In the genomic region with DNA sequence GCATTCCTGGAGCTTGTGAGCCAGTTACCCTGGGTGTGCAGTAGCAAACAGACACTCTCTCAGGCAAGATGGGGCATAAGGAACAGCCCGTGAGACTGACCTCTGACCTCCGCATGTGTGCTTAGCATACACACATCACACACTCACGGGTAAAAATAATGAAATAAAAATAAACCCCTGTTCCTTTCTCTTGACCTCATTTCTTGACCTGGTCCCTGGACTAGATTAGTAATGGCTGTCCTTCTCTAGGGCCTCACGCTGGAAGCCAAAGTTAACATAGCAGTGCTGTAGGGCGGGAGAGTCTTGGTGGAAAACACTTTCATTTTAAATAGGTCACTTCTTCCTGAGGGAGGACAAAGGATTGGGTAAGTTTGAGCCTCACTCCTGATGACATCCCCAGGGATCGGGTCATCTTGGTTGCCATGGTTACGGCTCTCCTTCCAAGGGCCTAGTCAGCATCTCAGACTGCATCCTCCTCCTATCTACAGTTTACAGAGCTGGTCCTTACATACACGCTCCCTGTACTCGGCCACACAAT, we compare ENCODE assay signal across 12 mouse cellular contexts. TPM values are rescaled to one million over a fixed set of nuclear protein-coding genes. Genes with fewer than 3 reads are reported as not detected.
DNase-seq lines count a peak whose midpoint lies in the region; ATAC-seq and TF ChIP-seq lines count a peak whose summit lies in the region.
"Had no signal": no experiment of that assay in that cellular context is flagged by ENCODE, and none has a peak within 500 bp of the region (broad histone marks: within the 10 kb centered on the region; RNA-seq: fewer than 3 reads in every experiment).

No protein-coding gene starts in this region.

- no peaks in the 10 kb centered on the region for H3K27me3 ChIP-seq in kidney, embryonic 14.5 days (ENCODE audit: control insufficient read depth, insufficient read depth, low read length)
- 0 out of 2 replicates have a peak, but pooled peaks cover 5% of the 10 kb centered on the region for H3K27me3 ChIP-seq in embryonic facial prominence, embryonic 10.5 days (replicated peaks; ENCODE audit: low read depth, poor library complexity, severe bottlenecking)
- no peaks in the 10 kb centered on the region for H3K27me3 ChIP-seq in limb, embryonic 11.5 days (ENCODE audit: control insufficient read depth, insufficient read depth, low read length)
- no peaks in the 10 kb centered on the region for H3K27me3 ChIP-seq in stomach, postnatal 0 days (ENCODE audit: control insufficient read depth, insufficient read depth, low read length)
- H3K27me3 ChIP-seq: limb, embryonic 13.5 days had no signal

- no peak overlapping the region for H3K9ac ChIP-seq in kidney, embryonic 14.5 days (ENCODE audit: low read depth, low read length)
- no peak overlapping the region for H3K9ac ChIP-seq in limb, embryonic 11.5 days (ENCODE audit: low read length)
- H3K9ac ChIP-seq in stomach, postnatal 0 days (ENCODE audit: low read length) = no peak overlapping the region
- H3K9ac ChIP-seq: limb, embryonic 13.5 days had no signal

- DNase-seq in kidney, adult 11 months = no peak
- DNase-seq in embryonic facial prominence, embryonic 10.5 days (ENCODE audit: low spot score) = peak; percentile 70
- no peak for DNase-seq in limb, embryonic 11.5 days (ENCODE audit: low spot score)
- peak; percentile 87 for DNase-seq in retina, postnatal 1 day
- DNase-seq in left cerebral cortex, postnatal 36 days (ENCODE audit: low spot score in 2 of 2) = no peak
- DNase-seq in stomach, postnatal 0 days (ENCODE audit: low spot score) = no peak
- no peak for DNase-seq in urinary bladder, postnatal 4 days (ENCODE audit: low spot score in 2 of 2)
- DNase-seq: adrenal gland, postnatal 10 days; thymus, postnatal 36 days had no signal

- H3K9me3 ChIP-seq in kidney, embryonic 14.5 days (ENCODE audit: control insufficient read depth, low read length) = no peaks in the 10 kb centered on the region
- H3K9me3 ChIP-seq in embryonic facial prominence, embryonic 10.5 days = no peaks in the 10 kb centered on the region
- H3K9me3 ChIP-seq in limb, embryonic 11.5 days (ENCODE audit: control insufficient read depth, low read length) = no peaks in the 10 kb centered on the region
- no peaks in the 10 kb centered on the region for H3K9me3 ChIP-seq in stomach, postnatal 0 days (ENCODE audit: control insufficient read depth, low read length)
- H3K9me3 ChIP-seq: limb, embryonic 13.5 days had no signal

- no peak for TF ChIP-seq CTCF in stomach, postnatal 0 days (IDR thresholded peaks at IDR 0.05; ENCODE audit: low read depth)

- H3K27ac ChIP-seq in kidney, embryonic 14.5 days (ENCODE audit: low read depth, low read length) = no peak overlapping the region
- peak overlapping the region; percentile 20; the same call in 1 of the 2 replicates for H3K27ac ChIP-seq in embryonic facial prominence, embryonic 10.5 days (replicated peaks)
- 0 out of 2 replicates have a peak overlapping the region, but pooled peaks have one; percentile 14 for H3K27ac ChIP-seq in limb, embryonic 11.5 days (replicated peaks; ENCODE audit: low read depth, low read length)
- H3K27ac ChIP-seq in stomach, postnatal 0 days (replicated peaks) = no peak overlapping the region
- H3K27ac ChIP-seq: limb, embryonic 13.5 days had no signal

- ATAC-seq in kidney, embryonic 14.5 days (ENCODE audit: low FRiP score, low TSS enrichment) = peak; percentile 28; the same call in 1 of the 2 replicates
- ATAC-seq in limb, embryonic 11.5 days (ENCODE audit: insufficient number of reproducible peaks, low FRiP score, low TSS enrichment, low read depth) = no peak
- ATAC-seq in stomach, postnatal 0 days (ENCODE audit: low FRiP score, low TSS enrichment) = no peak

- H3K4me2 ChIP-seq in kidney, embryonic 14.5 days (replicated peaks; ENCODE audit: low read depth, low read length) = no peak overlapping the region
- H3K4me2 ChIP-seq in limb, embryonic 11.5 days (ENCODE audit: low read depth, severe bottlenecking) = no peak overlapping the region
- no peak overlapping the region for H3K4me2 ChIP-seq in stomach, postnatal 0 days (replicated peaks; ENCODE audit: low read depth)
- H3K4me2 ChIP-seq: limb, embryonic 13.5 days had no signal

- no peak for TF ChIP-seq EP300 in stomach, postnatal 0 days (optimal IDR thresholded peaks at IDR 0.05)

- intact Hi-C loops in left cerebral cortex, postnatal 36 days (cut with DNase I) = no loop called here

- H3K4me1 ChIP-seq in kidney, embryonic 14.5 days (ENCODE audit: control insufficient read depth, insufficient read depth, low read length) = peaks cover 11% of the 10 kb centered on the region; the same call in 1 of the 2 replicates
- peaks cover 62% of the 10 kb centered on the region for H3K4me1 ChIP-seq in embryonic facial prominence, embryonic 10.5 days
- peaks cover 23% of the 10 kb centered on the region for H3K4me1 ChIP-seq in limb, embryonic 11.5 days (ENCODE audit: control insufficient read depth, insufficient read depth, low read length)
- H3K4me1 ChIP-seq in stomach, postnatal 0 days (replicated peaks; ENCODE audit: control insufficient read depth, insufficient read depth) = no peaks in the 10 kb centered on the region

- 53% methylated on average over 9 of the region's 9 CpGs for WGBS in kidney, embryonic 14.5 days
- WGBS in embryonic facial prominence, embryonic 10.5 days = 29% methylated on average over 9 of the region's 9 CpGs
- WGBS in limb, embryonic 11.5 days = 55% methylated on average over 9 of the region's 9 CpGs
- WGBS in stomach, postnatal 0 days = 64% methylated on average over 9 of the region's 9 CpGs

- no peaks in the 10 kb centered on the region for H3K36me3 ChIP-seq in kidney, embryonic 14.5 days (ENCODE audit: control insufficient read depth, insufficient read depth, low read length)
- no peaks in the 10 kb centered on the region for H3K36me3 ChIP-seq in embryonic facial prominence, embryonic 10.5 days (replicated peaks)
- no peaks in the 10 kb centered on the region for H3K36me3 ChIP-seq in limb, embryonic 11.5 days (ENCODE audit: control insufficient read depth, insufficient read depth, low read length)
- no peaks in the 10 kb centered on the region for H3K36me3 ChIP-seq in stomach, postnatal 0 days (ENCODE audit: control insufficient read depth, insufficient read depth, low read length)
- H3K36me3 ChIP-seq: limb, embryonic 13.5 days had no signal

- no peak overlapping the region for H3K4me3 ChIP-seq in kidney, embryonic 14.5 days (ENCODE audit: low read length)
- no peak overlapping the region for H3K4me3 ChIP-seq in embryonic facial prominence, embryonic 10.5 days
- no peak overlapping the region for H3K4me3 ChIP-seq in limb, embryonic 11.5 days (ENCODE audit: low read depth, low read length)
- no peak overlapping the region for H3K4me3 ChIP-seq in stomach, postnatal 0 days (ENCODE audit: low read depth, low read length)
- H3K4me3 ChIP-seq: erythroblast, embryonic 14.5 days; limb, embryonic 13.5 days had no signal

RNA-seq across cellular contexts. Expression of a gene that starts 59.4 kb away (rescaled TPM):
- 22.0 and 34.3 TPM in 2 replicates for polyA plus RNA-seq in kidney, embryonic 14.5 days (2014; fragmentation: Nextera tagmentation; extraction: Ambion mirVana)
- polyA plus RNA-seq in embryonic facial prominence, embryonic 10.5 days (2016; fragmentation: Nextera tagmentation; extraction: Ambion mirVana) = 27.0 and 28.1 TPM in 2 replicates
- polyA plus RNA-seq in limb, embryonic 11.5 days (2014; fragmentation: Nextera tagmentation; extraction: Ambion mirVana) = 33.2 and 34.7 TPM in 2 replicates
- 10 to 100 TPM; 27.4 TPM for total RNA-seq in left cerebral cortex, postnatal 36 days (2021)
- 30.6 and 32.1 TPM in 2 replicates for polyA plus RNA-seq in stomach, postnatal 0 days (2015; fragmentation: Nextera tagmentation; extraction: Ambion mirVana)
- polyA plus RNA-seq: erythroblast, embryonic 14.5 days had no signal

Comparison
In these comparisons a context has a peak if more than half of its experiments do, and no peak if none do; other contexts are left out.
1. H3K27ac ChIP-seq: peak in embryonic facial prominence, embryonic 10.5 days (single experiment) and limb, embryonic 11.5 days (single experiment); none in kidney, embryonic 14.5 days (single experiment) and stomach, postnatal 0 days (single experiment).
2. DNase-seq: peak in embryonic facial prominence, embryonic 10.5 days (single experiment) and retina, postnatal 1 day (single experiment); none in kidney, adult 11 months (single experiment), limb, embryonic 11.5 days (single experiment), left cerebral cortex, postnatal 36 days (0 of 2), stomach, postnatal 0 days (single experiment) and urinary bladder, postnatal 4 days (0 of 2).